Mouse (Mus musculus): Measurements from ENCODE around the gene Asic5. TPM values are rescaled to one million over a fixed set of nuclear protein-coding genes. Genes with fewer than 3 reads are reported as not detected.

Gene Asic5
- not detected in 2 replicates for polyA plus RNA-seq (2012; rRNA removed)

DNA sequence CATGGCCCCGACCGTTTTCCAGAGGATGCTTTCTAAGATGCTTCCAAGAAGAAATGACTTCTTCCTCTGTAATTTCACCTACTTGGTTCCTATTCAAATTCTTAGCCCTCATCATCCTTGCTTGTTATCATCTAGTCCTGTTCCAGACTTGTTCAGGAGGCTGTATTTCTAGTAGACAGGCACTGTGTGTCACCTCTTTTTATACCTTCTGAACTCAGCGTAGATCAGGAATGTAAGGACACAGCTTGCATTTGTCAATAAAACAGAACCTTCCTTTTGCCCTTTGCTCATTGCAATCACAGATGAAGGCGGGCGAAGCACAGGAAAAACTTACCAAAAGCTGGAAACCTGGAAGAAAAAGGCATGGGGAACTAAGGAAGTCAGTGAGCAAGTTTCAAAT is at the start of gene Asic5:
Gene Asic5, plus strand, starts transcription at position 301 of the 400 bp plus-strand sequence.
- DNase-seq (ENCODE audit: low spot score) = no peak

DNA sequence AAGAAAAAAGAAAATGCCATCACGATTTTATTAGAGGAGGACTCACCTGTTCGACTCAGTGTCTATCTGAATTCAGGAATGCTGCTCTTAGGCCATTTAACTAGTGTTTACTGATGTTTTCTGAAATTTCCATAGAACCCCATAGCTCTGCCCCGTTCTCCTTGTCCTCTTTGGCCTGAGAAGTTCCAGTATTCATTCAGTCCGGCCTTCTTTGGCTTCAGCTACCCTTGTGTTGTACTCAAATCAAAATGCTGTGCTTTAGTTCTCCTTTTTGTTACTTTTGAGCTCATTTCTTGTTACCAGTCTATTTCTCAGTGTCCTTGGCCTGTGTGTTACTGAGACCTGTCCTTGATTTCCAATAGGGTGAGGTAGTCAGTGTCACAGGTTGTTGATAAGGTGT is 48.7 kb upstream of the Asic5 start:
- no peak for DNase-seq (ENCODE audit: low spot score)

DNA sequence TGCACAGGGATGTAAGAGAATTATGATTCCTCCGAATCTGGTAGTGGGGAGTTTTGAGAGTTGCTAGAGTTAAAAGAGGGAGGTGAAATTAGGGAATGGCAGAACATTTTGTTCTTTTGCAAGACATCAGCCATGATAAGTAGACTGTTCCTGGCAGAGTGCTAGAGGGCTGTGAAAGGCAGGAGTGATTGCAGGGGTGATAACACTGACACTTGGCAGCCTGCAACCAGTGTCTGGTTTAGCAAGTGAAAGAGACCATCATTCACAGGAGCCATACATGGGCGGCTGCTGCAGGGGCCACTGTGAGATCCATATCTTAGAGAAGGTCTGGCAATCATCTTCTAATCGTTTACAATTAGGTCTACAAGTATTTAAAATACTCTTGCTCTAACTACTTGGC is 43.2 kb upstream of the Asic5 start:
- DNase-seq (ENCODE audit: low spot score) = no peak

DNA sequence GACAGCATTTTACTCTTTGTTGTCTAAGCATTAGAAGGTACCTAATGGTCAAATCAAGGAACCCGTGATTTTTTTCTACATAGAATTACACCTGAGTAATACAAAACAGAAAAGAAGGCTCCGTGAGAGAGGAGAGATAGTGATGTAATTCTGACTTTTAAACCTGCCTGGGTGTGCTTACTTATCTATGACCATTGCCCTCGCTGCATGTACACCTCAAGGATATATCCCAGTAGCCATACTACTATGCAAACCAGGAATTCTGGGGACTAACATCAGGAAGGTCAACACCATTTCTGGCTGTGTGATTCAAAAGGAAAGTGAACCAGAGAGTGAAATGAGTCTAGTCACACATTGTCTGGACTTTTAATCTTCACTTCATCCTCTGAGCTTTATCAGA is 39.7 kb upstream of the Asic5 start:
- no peak for DNase-seq (ENCODE audit: low spot score)

DNA sequence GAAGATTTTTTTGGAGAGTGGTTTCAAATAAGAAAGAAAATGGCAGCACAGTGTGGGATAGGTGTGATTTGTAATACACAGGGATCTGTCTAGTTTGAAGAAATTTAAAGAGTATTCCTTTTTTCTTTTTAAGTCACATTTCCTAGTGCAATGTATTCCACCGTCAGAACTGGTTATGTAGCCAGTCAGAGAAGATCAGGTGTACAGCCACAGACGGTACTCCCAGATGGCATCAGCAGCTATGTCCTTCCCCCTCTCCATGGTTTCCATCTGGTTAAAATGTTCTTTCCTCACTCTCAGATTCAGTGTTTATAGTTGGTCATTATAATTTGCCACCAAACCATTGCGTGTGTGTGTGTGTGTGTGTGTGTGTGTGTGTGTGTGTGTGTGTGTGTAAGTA is 39.0 kb upstream of the Asic5 start:
- DNase-seq (ENCODE audit: low spot score) = no peak

DNA sequence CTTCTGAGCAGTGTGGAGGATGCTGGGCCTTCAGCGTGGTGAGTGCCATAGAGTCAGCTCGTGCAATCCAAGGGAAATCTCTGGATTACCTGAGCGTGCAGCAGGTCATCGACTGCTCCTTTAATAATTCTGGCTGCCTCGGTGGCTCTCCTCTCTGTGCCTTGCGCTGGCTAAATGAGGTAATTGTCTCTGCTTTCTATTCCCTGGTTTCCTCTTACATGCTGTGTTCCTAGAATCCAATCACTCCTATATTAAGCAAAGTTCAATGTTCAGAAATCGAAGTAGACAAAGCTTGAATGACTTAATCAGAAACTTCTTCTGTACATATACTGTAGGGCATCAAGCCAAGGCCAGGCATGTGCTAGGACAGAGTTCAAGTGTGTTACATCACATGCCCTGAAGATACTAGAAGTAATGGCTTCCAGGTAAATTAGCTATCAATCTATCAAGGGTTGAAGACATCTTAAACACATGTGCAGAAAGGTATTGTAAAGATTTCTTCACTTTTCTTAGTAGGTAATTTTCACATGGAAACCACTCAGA is 37.2 kb upstream of the Asic5 start:
- DNase-seq (ENCODE audit: low spot score) = no peak

DNA sequence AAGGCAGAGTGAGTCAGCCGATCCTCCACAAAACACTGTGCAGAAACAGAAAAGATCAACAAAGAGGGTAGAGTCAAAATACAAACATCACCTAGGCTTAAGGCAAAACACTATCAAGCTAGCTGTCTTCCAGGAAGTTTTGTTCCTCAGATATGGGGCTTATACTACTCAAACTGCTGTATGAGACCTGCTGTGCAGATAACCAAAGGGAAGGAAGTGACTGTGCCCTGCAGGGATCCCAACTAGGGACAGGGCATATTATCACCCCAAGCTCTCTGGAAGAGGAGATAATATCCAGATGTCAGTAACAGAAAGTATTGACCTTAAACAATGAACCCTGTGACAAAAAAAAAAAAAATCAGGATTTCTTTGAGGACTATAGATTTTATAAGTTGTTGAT is 33.0 kb upstream of the Asic5 start:
- DNase-seq (ENCODE audit: low spot score) = no peak

DNA sequence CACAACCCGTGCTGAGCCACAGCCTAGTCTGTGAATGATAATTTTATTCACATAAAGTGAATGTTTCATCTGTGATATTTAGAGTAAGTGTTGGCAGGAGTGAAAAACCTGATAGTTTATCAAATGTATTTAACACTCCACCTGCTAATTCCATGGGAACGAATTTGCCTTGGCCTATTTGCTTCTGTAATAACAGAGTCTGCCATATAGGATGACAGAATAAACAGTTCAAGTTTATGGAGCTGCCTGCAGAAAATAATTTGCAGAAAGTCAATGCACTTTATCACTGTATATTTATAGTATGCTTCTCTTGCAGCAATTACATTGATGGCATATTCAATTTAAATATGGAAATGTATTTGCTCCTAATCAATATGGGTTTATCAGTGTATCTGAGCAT is 30.3 kb upstream of the Asic5 start:
- no peak for DNase-seq (ENCODE audit: low spot score)

DNA sequence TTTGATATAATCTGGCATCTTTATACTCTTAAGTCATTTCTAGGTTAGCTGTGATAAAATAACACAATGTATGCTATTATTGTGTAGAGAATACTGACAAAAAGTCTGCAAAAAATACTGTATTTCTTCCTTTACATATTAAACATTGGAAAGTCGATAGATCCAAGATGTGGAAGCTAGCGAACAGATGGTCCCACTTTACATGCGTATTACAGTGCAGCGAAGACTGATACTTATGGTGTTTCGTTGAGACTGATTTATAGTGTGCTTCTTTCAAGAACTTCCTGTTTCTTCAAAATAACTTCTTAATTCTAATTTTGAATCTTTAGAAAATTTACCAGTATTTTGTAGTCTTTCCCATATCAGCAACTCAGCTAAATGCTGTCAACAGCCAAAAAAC is 24.6 kb upstream of the Asic5 start:
- DNase-seq (ENCODE audit: low spot score) = no peak

DNA sequence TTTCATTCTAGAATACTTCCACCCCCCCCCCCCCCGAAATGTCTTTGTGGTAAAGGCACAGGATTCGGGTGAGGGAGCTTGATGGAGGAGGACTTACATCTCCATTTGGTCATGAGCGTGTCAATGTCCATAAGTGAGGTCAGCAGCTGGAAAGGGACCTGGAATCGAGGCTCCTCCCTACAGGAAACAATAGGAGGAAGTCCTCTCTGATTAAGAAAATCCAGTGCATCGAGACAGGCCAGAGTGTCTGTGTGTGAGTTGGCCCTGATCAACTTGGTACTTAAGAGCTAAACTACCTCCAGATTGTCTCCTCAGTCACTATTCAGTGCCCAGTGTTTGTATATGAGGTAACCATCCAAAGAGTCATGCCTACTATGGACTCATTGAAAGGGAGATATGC is 20.8 kb upstream of the Asic5 start:
- no peak for DNase-seq (ENCODE audit: low spot score)

DNA sequence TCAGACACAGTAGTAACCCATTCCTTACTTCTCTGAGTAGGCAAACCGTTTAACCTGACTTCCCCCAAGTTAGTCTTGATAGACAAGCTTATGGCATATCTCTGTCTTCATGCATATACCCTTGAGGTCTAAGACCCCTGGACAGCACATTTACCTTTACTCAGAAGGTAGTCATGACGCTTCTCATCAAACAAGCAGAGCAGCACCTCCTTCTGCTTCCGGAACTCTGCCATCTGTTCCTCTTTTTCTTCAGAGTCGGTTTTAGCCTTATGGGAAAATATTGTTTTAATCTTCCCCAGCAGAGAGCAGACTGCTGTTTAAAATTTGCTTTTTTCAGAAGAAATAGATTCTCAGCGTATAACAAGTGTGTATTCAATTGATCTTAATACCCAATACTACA is 18.3 kb upstream of the Asic5 start:
- no peak for DNase-seq (ENCODE audit: low spot score)

DNA sequence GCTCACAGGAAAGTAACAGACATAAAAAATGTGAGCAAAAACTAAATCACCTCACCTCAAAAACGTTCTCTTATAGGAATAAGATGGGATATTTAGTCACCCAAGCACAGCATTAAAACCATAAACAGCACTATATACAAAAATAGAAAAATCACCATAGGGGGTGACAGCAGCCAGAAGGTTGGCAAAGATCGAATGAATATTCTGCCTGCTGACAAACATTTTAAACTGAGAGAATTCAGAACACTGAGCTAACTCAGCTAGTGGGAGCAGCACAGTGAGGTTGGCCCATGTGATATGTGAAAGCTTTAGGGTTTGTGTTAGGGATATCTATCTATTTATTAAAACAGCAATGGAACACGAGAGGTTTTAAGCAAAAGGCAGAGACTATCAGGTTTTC is 17.5 kb upstream of the Asic5 start:
- no peak for DNase-seq (ENCODE audit: low spot score)

DNA sequence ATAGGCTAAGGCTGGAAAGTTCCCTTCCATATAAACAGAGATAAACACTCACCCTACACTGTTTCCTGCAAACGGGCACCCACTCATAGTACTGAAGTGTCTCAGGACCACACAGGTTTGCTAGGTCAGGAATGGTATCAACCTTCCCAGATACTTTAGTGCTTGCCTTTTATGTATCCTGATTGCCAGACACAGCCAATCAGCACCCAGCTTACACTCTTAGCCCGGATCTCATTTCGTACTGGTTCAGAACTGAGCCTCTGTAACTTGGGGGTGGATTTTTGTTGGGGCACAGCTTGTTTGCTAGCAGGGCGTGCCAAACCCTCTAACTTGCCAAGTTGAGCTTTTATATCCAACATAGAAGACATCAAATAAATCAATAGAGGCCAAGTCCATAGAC is 6.5 kb upstream of the Asic5 start:
- no peak for DNase-seq (ENCODE audit: low spot score)

DNA sequence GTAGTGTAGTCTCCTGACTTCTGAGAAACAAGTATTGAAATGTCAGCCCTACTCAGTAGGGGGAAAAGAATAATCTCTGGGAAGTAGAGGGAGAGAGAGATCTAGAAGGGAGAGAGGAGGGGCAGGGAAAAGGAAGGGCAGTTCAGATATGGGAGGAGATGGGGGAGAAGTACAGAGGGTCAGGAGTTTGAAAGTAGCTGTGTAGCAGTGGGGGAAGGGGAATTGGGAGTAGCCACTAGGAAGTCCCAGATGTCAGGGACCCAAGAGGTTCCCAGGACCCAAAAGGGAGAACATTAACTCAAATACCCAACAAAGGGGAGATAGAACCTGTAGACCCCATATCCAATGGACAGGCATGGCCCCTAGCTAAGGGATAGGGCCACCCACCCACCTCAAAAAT is 6.0 kb upstream of the Asic5 start, which contains the start of gene Tdo2:
Gene Tdo2, minus strand, starts transcription at position 101 of the 400 bp plus-strand sequence.
- DNase-seq (ENCODE audit: low spot score) = no peak

DNA sequence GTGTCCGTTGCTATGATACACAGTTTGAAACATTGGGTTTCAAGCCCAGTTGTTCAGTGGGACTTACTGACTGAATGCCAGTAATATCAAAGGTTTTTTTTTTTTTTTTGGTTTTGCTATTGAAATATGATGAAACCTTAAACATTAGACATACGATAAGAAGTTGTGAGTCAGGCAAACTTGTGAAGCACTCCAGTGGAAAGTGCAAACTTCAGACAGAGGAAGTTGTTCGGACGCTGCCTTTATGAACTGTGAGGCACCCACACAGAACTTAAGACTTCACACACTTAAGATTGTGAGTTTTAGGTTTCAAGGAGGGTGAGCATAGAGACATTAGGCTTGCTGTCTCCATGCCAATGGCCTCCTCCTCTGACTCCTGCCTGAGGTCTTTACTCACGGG is 514 bp upstream of the Asic5 start:
- no peak for DNase-seq (ENCODE audit: low spot score)

DNA sequence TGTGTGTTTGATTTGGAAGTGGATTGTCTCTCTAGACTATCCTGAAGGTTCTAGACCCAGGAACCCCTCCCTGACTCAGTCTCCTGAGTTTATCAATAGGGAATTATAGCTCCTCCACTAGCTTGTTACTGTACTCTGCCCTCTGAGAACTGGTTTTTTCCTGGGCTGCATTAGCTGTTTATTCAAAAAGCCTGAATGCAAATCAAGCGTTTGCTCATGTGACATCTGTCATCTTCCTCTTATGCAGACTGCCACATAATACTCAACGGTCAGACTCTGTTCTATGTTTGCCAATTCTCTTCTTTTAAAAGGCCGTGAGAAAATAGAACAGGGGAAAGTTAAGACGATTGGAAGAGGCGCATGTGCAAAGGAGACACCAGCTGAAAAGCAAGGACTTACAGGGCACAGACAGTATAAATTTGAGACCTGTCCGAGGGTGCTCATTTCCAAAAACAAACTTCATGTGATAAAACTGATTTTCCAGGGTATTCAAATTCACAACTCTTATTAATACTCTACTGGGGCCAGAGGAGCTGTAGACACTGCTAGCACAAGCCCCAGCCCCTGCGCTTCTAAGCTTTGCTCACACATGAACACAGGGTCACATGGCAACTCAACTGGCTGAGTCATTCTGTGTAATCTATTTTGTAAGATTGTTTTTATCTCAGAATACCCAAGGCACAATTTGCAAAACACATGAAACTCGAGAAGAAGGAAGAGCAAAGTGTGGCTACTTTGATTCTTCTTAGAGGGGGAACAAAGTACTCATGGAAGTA is 1.2 kb downstream of the Asic5 start:
- no peak for DNase-seq (ENCODE audit: low spot score)

DNA sequence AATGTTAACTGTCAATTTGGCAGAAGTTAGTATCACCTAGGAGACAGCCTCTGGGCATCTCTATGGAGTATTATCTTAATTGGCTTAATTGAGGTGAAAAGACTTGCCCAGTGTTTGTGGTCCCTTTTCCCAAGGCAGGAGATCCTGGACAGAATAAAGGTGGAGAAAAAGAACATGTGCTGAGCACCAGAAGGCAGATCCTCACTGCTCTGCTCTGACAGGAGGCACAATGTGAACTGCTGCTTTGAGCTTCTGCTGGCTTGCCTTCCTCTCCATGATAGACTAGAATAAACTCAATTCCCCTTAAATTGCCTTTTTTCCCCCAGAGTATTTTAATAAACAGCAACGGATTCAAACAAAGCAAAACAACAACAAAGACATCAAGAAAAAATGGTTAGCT is 3.0 kb downstream of the Asic5 start:
- DNase-seq (ENCODE audit: low spot score) = no peak

DNA sequence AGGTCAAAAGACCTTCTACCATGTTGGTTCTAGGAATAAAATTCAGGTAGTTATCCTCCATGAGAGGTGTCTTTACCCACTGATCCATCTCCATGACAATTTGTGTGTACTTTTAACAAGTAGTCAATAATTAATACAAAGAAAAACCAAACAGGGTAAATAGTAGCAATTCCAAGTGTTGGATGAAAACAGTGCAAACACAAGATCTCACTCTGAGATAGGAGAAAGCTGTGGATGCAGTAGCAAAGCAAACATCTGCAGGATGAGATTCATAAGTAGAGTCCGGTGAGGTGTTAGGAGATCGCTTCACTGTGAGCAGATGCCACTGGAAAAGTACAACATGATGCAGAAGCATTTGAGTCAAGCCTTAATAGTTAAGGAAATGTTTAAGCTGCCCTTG is 4.0 kb downstream of the Asic5 start:
- DNase-seq (ENCODE audit: low spot score) = no peak

DNA sequence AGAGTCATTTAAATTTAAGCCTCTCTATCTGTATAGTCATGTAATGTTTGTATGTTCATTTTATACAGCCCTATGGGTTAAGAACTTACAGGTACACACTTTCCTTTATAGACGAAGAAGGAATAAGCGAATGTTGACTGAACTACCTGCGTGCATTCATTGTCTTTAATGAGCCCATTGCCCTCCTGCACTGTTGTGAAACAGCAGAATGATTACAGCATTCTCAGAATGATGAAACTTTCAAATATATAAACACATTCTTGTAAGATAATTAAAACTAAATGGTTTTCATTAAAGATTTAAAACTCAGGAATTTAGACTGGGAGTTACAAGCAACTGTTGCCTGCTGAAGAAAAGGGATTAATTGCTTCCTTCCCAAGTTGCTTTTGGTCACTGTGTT is 5.5 kb downstream of the Asic5 start:
- DNase-seq (ENCODE audit: low spot score) = no peak

DNA sequence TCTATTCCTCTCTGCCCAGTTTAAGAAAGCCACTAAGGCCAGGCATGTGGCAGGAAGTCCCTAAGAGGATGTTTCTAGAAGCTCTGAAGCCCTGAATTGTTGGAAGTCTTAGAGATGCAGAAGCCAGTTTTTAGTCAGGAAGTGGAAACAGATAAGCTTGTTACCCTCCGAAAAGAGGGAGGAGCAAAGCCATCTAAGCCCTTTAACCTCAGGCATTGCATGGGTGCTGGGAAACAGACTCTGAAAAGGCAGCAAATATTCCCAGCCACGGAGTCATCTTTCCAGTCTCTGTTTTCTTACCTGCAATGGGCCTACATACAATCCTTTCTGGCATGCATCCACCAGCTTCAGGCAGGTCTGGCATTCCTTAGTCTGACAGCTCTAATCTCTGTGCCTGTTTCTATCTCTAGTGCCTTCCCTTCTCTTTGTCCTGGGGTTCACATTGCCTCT is 7.6 kb downstream of the Asic5 start:
- DNase-seq (ENCODE audit: low spot score) = no peak

DNA sequence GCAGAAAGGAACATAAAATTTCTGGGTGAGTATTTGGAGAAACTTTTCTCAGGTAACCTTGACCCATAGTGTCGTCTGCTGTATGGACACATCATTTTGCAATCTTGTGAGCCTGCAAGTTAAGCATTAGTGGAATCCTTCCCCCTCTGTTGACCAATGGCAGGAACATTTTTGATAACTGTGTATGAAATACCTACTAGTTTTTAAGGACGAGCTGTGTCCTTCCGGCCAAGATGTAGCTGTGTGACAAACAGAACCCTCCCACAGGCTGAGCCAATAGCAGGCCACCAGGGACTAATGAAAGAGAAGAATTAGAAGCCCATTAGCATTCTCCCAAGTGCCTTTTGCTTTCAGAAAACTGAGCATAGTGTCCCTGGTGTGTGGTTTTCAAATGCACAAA is 8.4 kb downstream of the Asic5 start:
- no peak for DNase-seq (ENCODE audit: low spot score)

DNA sequence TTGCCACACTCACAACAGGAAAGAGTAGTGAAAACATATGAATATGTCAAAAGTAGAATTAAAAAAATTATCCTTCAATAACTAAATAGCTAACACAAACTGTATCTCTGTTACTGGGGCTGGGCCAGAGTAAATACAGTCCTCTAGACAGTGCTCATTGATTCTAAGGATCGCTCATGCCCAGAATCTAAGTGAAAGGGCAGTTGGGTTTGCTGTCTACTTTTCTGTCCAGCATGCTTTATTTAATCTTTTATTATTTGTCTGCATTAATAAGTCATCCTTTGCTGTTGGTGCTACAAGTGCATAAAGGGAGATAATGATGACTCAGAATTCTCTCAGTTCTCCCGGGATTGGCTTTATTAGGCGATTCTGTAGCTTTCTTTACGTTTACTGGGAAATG is 13.3 kb downstream of the Asic5 start:
- DNase-seq (ENCODE audit: low spot score) = no peak

DNA sequence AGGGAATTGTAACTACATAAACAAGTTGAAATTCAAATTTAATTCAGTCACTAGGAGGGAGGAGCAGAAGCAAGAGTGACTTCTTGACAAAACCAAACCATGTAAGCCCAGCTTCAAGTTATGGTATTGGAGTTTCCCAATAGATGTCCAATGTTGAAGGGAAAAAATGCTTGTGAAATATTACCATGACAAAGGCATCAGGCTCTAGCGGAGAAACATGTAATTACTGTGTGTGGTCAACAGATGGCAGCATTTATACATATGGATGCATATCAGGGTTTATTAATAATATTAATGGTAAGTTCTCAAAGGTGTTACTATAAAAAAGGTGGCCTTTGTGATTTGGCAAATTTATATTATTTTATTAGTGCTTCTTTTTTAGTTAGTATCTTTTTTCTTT is 13.9 kb downstream of the Asic5 start:
- DNase-seq (ENCODE audit: low spot score) = no peak

DNA sequence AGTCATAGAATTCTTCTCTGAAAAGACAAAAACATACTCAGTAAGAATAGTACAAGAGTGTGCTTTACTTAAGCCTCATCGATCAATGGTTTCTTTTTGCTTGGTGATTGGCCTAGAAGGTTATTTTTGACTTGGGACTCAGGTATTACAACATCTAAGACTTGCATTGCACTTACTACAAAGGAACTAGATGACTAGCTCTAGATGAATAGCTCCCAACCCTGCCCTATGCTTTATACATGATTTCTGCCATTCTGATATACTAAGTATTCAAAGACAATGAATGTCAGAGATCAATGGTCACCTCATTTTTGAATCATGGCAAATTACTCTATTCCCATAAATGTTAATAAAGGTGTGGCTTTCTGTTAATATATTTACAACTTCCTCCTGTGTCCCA is 24.9 kb downstream of the Asic5 start:
- DNase-seq (ENCODE audit: low spot score) = no peak
